Mouse (Mus musculus) bone marrow macrophage, adult 2 months (primary cell): ENCODE measurements at regions not wholly inside any gene's neighbourhood (a gene's known extent, or its start where the extent isn't known, plus 50 kb on each side); places are given as distances from the start of the nearest gene placed in this dataset.

ENCODE experiments used
- H3K27ac ChIP-seq: 2 replicates; pipeline ENCODE4 v1.5.1; 2012; ENCODE audit warnings: low read depth, low read length; ENCODE audit not compliant: insufficient read depth
- H3K4me1 ChIP-seq: 2 replicates; pipeline ENCODE4 v1.6.1; 2012; ENCODE audit warnings: low read length; ENCODE audit not compliant: control insufficient read depth, insufficient read depth
- H3K4me3 ChIP-seq: 2 replicates; pipeline ENCODE4 v1.5.1; 2012; ENCODE audit warnings: mild to moderate bottlenecking, low read length, moderate library complexity; ENCODE audit not compliant: insufficient read depth
- CTCF ChIP-seq: IDR thresholded peaks from 2 replicates; pipeline ENCODE4 v1.5.1; 2012; ENCODE audit warnings: low read depth, mild to moderate bottlenecking, low read length, moderate library complexity
- POLR2A ChIP-seq: IDR thresholded peaks from 2 replicates; pipeline ENCODE4 v1.6.1; 2012; ENCODE audit warnings: mild to moderate bottlenecking, low read depth, low read length, borderline replicate concordance

DNA sequence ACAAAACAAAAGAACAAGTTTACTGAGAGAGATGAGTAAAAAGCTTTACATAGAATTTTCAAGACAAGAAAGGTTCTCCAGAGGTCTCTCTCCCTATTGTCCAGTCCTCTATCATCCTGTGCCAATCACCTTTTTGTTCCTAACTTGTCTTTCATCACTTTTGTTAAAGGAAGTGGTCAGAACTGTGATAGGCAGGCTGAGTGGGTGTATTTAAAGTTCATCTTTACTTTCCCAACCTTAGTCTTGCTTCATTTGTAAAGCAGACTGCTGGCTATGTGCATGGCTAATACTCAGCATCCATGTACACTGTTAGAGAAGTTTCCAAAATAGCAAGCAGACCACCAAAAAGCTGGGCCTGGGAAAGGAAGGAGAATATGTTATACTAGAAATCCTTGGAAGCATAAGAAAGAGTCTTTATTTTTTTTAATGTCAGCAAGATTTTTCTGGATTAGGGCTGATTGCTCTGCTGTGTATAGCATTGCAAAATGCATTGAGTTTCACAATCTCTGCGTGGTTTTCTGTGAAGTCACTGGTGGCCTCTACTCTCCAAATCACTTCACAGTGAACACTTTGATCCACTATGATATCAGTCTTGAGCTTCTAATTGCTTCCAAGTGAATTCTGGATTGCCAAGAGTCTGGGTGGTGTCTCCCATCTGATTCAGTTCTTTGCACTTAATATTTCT is 973.8 kb downstream of the Gsdmc2 start:
- Histone ChIP-seq H3K4me1 (no peaks in the 10 kb centered on the region), H3K27ac (no peak overlapping the region), H3K4me3 (no peak overlapping the region)
- TF ChIP-seq POLR2A, result no peak
- TF ChIP-seq CTCF, result no peak

DNA sequence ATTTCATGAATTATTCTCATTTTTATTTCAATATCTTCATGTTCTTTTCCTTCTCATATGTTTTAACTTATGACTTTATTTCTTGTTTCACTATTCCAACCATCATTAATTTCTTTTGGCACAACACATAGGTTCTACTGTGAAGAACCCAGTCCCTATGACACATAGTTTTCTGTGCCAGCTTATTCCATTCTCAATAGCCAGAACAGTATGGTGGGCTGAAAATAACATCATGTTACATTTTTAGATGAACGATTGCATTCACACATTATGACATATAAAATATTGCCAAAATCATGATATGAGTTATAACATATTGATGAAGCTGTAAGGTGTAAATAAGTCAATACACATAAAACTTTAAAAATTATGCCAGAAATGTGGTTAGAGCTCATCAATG is 982.4 kb downstream of the Gsdmc2 start:
- TF ChIP-seq POLR2A, result no peak
- no peak for TF ChIP-seq CTCF
- Histone ChIP-seq H3K27ac (no peak overlapping the region), H3K4me3 (no peak overlapping the region), H3K4me1 (no peaks in the 10 kb centered on the region)

DNA sequence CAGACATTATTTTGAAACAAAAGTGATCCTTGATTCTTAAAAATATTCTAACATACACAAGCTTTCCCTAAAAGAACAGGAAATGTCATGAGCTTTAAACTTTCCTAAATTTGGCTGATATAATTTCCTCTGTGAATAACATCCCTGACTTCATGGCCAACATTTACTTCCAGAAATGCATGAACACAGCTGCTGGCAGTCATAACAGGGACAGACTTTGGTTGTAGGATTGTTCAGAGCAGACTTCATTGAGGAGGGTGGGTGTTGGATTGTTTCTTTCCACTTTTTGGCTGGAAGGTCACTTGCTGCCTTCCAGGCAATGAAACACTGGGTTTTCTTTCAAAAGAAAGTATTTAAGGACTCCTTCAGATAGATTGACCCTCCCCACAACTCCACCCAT is 983.6 kb downstream of the Gsdmc2 start:
- Histone ChIP-seq H3K4me1 (no peaks in the 10 kb centered on the region), H3K4me3 (no peak overlapping the region), H3K27ac (no peak overlapping the region)
- no peak for TF ChIP-seq POLR2A
- TF ChIP-seq CTCF, result no peak

DNA sequence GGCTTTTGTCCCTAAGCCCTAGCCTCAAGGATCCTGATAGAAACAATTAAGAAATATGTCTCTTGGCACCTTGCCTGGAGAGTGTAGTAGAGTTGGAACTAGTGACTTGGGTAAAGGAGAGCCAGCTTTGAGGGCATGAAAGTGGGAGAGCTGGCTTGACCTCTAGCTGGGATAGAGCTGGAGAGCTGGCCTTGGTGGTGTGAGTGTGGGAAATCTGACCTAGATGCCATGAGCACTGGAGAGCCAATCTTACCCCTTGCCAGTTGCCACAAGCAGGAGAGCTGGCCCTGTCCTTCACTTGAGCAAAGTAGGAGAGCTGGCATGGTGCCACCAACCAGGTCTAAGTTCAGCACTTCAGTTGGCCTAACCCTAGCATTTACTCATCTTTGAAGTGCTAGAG is 995.7 kb downstream of the Gsdmc2 start:
- Histone ChIP-seq H3K4me3 (no peak overlapping the region), H3K27ac (no peak overlapping the region), H3K4me1 (no peaks in the 10 kb centered on the region)
- TF ChIP-seq POLR2A (no peak), CTCF (no peak)

DNA sequence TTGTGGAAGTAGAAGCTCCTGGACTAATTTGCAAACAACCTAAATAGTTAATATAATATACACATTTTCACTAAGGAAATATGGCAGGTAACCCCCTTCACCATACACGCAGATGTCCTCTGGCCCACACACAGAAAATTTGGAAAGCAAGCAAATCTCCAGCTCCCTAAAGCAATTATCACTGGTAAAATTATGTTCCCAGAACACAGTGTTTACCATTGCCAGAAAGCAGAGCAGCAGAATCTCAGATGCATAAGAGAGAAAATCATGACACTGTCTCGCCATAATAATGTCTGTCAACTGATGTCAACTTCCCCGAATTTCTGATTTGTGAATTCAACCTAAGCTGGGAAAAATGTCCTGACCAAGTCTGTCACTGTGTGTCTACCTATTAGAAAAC is 999.1 kb downstream of the Gsdmc2 start:
- H3K27ac ChIP-seq, result no peak overlapping the region
- TF ChIP-seq POLR2A (no peak), CTCF (no peak)
- no peaks in the 10 kb centered on the region for H3K4me1 ChIP-seq
- no peak overlapping the region for H3K4me3 ChIP-seq

DNA sequence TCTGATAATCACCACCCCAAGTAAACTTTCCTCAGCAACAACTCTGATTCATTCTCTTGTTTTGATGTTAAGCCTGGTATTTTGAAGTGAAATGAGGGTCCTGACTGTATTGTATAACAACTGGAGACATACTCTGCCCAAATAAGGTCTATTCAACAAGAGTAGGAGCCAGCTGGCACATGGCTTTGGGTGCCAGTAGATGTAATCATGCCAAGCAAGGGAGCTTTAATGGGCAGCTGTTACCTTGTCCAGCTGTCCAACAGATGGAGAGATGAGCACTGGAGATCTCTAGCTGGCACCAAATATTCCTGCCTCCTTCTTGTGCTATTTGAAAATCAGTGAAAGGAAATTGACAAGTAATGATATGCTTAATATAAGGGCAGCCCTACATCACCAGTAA is 1019.4 kb downstream of the Gsdmc2 start:
- no peak overlapping the region for H3K27ac ChIP-seq
- TF ChIP-seq CTCF (no peak), POLR2A (no peak)
- H3K4me1 ChIP-seq, result no peaks in the 10 kb centered on the region
- no peak overlapping the region for H3K4me3 ChIP-seq

DNA sequence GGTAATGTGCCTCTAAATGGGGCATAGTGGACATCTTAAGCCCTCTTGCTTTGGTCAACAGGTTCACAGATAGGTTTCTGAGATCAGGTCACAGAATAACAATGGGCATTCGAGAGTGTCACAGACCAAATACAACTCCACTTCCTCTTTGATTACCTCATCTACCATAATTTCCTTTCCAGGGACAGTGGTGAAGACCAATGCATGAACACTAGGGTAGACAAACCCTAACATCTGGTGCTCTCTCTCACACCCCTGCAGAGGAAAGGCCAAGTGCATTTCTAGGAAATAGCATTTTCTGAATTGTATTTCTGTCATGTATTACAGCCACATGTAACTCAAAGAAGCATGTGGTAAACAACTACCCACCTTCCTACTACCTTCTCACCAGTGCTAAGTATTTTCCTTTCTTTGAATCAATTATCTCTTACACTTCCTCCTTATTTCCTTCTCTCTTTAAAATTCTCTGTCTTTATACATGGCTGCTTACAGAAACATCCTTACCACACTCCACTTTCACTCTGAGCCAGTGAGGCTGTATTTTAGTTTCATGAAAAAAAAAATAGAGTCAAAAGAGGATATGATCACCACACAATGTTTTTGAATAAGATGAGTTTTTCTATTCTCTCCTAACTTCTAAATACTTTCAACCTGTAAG is 1021.0 kb downstream of the Gsdmc2 start:
- no peaks in the 10 kb centered on the region for H3K4me1 ChIP-seq
- no peak for TF ChIP-seq POLR2A
- TF ChIP-seq CTCF, result no peak
- no peak overlapping the region for H3K27ac ChIP-seq
- no peak overlapping the region for H3K4me3 ChIP-seq

DNA sequence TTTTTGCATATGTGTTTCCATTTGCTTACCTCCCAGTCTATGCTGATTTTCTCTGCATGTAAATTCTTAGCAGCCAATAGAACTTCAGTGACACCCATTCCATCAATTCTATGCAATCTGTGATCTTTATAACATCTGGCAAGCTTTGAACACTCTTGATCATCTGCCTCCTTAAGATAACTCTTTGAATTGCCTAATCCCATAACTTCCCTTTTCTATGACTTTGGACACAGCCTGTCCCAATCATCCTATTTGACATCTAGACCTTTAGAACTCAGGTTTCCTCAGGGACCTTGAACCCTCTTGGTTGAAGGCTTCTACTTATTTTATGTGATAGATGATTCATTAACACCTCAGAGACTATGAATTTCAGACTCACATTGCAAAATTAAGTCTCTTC is 1022.7 kb downstream of the Gsdmc2 start:
- Histone ChIP-seq H3K4me3 (no peak overlapping the region), H3K27ac (no peak overlapping the region), H3K4me1 (no peaks in the 10 kb centered on the region)
- TF ChIP-seq POLR2A (no peak), CTCF (no peak)

DNA sequence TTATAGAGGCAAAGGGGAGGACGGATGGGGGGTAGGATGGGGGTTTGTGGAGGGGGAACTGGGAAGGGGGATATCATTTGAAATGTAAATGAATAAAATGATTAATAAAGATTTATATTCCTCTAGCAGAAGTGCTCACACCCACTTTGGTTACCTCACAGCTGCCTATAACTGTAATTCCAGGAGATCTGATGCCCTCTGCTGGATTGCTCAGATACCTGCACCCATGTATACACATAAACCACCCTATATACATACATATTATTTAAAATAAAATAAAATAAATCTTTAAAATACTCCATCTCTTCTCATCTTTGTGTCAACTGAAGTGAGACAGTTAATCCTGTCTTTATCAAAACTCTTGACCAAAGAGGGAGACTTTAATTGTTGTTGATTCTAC is 1031.9 kb downstream of the Gsdmc2 start:
- TF ChIP-seq CTCF (no peak), POLR2A (no peak)
- peaks cover 3% of the 10 kb centered on the region for H3K4me1 ChIP-seq
- H3K27ac ChIP-seq, result no peak overlapping the region
- no peak overlapping the region for H3K4me3 ChIP-seq

DNA sequence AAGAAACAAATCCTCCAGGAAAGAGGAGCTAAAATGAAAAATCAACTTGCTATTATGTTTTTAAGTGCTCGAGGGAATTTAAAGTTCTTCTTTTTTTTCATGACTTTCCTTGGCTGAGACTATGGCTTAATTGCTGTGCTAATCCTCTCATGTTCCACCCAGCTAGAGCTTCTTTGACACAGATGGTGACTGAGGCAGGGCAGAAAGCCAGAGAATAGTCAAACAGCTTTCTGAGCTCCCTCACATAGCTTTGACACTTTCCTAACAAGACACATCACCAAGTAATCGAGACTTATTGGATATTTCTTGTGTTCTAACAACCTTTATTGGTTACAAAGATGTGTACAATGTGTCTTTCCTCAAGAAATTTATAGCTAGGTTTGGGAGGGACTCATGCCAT is 1033.0 kb downstream of the Gsdmc2 start:
- TF ChIP-seq CTCF (no peak), POLR2A (no peak)
- no peak overlapping the region for H3K4me3 ChIP-seq
- H3K4me1 ChIP-seq, result peaks cover 3% of the 10 kb centered on the region
- H3K27ac ChIP-seq, result no peak overlapping the region

DNA sequence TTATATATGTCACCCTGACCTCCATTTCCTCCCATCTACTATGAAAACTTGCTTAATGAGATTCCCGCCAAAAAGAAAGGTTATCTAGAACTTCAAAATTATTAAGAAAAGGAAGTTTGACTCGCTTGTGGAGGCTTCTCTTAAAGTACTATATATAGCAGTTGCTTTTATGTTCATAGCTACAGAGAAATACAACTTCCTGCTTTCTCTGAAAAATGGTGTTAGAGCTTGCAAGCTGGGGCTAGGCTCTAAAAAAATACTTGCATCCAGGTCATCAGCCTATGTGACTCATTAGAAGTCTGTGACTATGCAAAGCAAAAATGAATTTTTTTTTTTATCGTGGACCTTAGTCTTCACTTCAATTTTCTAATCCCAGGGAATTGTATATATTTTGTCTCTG is 1035.7 kb downstream of the Gsdmc2 start:
- H3K4me3 ChIP-seq, result no peak overlapping the region
- no peak for TF ChIP-seq POLR2A
- no peak for TF ChIP-seq CTCF
- H3K27ac ChIP-seq, result no peak overlapping the region
- peaks cover 3% of the 10 kb centered on the region for H3K4me1 ChIP-seq
